Mouse (Mus musculus) hindbrain, postnatal 0 days (tissue): ENCODE data around the gene Pidd1. TPM values are rescaled to one million over a fixed set of nuclear protein-coding genes. Genes with fewer than 3 reads are reported as not detected.

ENCODE experiments used
- ATAC-seq: fragments of 200-750 bp; cut with Nextera tagmentation; 2 replicates; pipeline ENCODE4 v1.8.0; 2017; ENCODE audit warnings: mild to moderate bottlenecking, moderate TSS enrichment, moderate library complexity
- DNase-seq: peaks from one replicate; pipeline ENCODE4 v3.0.0-alpha.2; 2015; ENCODE audit warnings: low spot score
- H3K27ac ChIP-seq: fragments of 300-500 bp; sonication (generic); 2 replicates; pipeline ENCODE4 v1.5.1; 2014; ENCODE audit warnings: mild to moderate bottlenecking
- H3K27me3 ChIP-seq: fragments of 300-500 bp; sonication (generic); 2 replicates; pipeline ENCODE4 v1.6.1; 2014; ENCODE audit warnings: low read length, mixed read lengths; ENCODE audit not compliant: insufficient read depth
- H3K36me3 ChIP-seq: fragments of 300-500 bp; sonication (generic); 2 replicates; pipeline ENCODE4 v1.6.1; 2014; ENCODE audit warnings: low read length, mixed read lengths; ENCODE audit not compliant: insufficient read depth
- H3K4me1 ChIP-seq: fragments of 300-500 bp; sonication (generic); 2 replicates; pipeline ENCODE4 v1.6.1; 2014; ENCODE audit warnings: antibody characterized with exemption, low read length, mixed read lengths; ENCODE audit not compliant: insufficient read depth
- H3K4me2 ChIP-seq: fragments of 300-500 bp; sonication (generic); 2 replicates; pipeline ENCODE4 v1.6.1; 2014; ENCODE audit warnings: low read depth, mild to moderate bottlenecking, low read length, moderate library complexity, mixed read lengths
- H3K4me3 ChIP-seq: fragments of 300-500 bp; sonication (generic); 2 replicates; pipeline ENCODE4 v1.5.1; 2014; ENCODE audit warnings: low read length
- H3K9ac ChIP-seq: fragments of 300-500 bp; sonication (generic); replicated peaks from 2 replicates; pipeline ENCODE4 v1.6.1; 2014; ENCODE audit warnings: mild to moderate bottlenecking, low read length, moderate library complexity, mixed read lengths
- H3K9me3 ChIP-seq: fragments of 300-500 bp; sonication (generic); 2 replicates; pipeline ENCODE4 v1.6.1; 2016; ENCODE audit warnings: low read length, mixed read lengths
- CTCF ChIP-seq: IDR thresholded peaks from 2 replicates; pipeline ENCODE4 v1.5.1; 2016; ENCODE audit warnings: antibody characterized with exemption, control low read depth, low read depth
- WGBS: fragments of 180-500 bp; shearing (Covaris S2); extraction: QIAGEN DNeasy Blood & Tissue Kit; methylation state at CpG from one replicate; pipeline ENCODE4 v1.1.7; 2014; 5-methylcytosine and 5-hydroxymethylcytosine counted together
- polyA plus RNA-seq: library from polyadenylated mRNA; unstranded; fragments of >200 nt; fragmentation: Nextera tagmentation; extraction: Ambion mirVana; gene quantifications from 2 replicates; pipeline ENCODE4 v1.2.1, GENCODE M21; 2015
- total RNA-seq: library from RNA; depleted of rRNA; stranded (reverse); fragments of >200 nt; gene quantifications from 2 replicates; pipeline ENCODE4 v1.2.3, GENCODE M21; 2014

Gene Pidd1
- total and polyA plus RNA-seq, 2 experiments from 2014 or later: 2.5 to 4.6 TPM

GRCm38 (mm10) chr7:141468522-141469211 is 24.8 kb upstream of the Pidd1 start:
- peak; percentile 66 for TF ChIP-seq CTCF
- H3K4me1 ChIP-seq: peaks cover 23% of the 10 kb centered on the region
- no peaks in the 10 kb centered on the region for H3K9me3 ChIP-seq
- peaks cover 13% of the 10 kb centered on the region for H3K27me3 ChIP-seq
- 11% methylated on average over 8 of the region's 8 CpGs for WGBS
- peaks cover 12% of the 10 kb centered on the region for H3K36me3 ChIP-seq
- DNase-seq (peak; percentile 81), ATAC-seq (peak; percentile 73)
- H3K9ac ChIP-seq: peak overlapping the region; percentile 69
- H3K27ac ChIP-seq: peak overlapping the region; percentile 86
- H3K4me2 ChIP-seq: peak overlapping the region; percentile 74
- peak overlapping the region; percentile 55 for H3K4me3 ChIP-seq

DNA sequence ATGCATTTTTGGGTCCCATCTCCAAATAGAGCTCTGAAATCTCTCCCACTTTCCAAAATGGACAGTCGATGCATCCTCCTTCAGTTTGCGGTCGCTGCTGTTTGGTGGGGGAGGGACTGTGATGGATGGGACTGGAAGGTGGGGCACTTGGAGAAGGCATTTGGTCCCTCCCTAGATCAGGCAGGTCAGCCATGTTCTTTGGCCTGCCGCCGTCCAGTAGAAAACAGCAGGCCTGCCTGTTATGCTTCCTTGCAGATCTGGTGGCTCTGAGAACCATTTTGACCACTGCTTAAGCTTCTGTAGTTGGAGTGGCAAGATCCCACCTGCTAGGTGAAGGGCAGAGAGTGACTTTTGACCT is 24.3 kb upstream of the Pidd1 start:
- peaks cover 12% of the 10 kb centered on the region for H3K36me3 ChIP-seq
- DNase-seq (no peak), ATAC-seq (no peak)
- peak overlapping the region; percentile 55 for H3K4me3 ChIP-seq
- peak overlapping the region; percentile 86 for H3K27ac ChIP-seq
- H3K9ac ChIP-seq: peak overlapping the region; percentile 69
- no peak for TF ChIP-seq CTCF
- peaks cover 20% of the 10 kb centered on the region; the same call in 1 of the 2 replicates for H3K4me1 ChIP-seq
- no peaks in the 10 kb centered on the region for H3K9me3 ChIP-seq
- 22% methylated on average over 5 of the region's 5 CpGs for WGBS
- H3K27me3 ChIP-seq: peaks cover 18% of the 10 kb centered on the region
- peak overlapping the region; percentile 74 for H3K4me2 ChIP-seq

DNA sequence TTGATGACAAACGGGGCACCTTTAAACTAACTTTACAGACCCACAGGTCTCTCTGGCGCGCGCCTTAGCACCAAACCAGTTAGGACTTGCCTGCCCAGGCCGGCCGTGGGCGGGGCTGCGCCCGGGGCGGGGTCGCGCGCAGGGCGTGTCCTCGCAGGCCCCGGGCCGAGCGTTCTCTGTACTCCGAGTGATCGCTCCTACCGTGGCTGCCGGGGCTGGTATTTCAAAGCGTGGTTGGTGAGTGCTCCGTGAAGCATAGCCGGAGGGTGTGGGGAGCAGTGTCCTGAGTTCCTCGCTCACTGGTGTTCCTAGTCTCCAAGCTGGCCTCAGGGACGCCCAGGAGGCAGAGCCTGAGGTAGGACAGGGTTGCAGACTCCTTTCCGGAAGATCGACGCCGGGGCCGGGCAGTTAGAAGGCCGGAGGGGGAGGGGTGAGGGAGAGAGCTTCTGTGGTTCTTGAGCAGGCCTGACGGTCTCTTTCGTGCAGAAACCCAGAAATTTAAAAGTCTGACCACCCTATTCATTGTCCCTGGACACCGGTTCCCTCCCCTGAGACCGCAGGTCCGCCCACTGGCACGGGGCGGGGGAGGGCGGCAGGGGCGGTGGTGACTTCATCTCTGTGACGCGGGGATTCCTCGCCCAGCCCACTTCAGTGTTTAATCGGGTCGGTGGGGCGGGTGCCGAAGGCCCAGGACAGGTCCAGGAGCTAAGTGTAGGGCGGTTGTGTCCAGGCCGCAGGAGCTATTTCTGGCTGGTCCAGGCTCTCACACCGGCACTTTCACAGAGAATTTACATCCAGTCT is 23.6 kb upstream of the Pidd1 start, which contains the start of gene Cd151:
Gene Cd151 (plus strand): TSS at position 163 of the 801 bp plus-strand sequence.
- DNase-seq: peak; percentile 74
- Histone ChIP-seq H3K9ac (peak within 1 kb of the TSS; percentile 69), H3K27ac (peak within 1 kb of the TSS; percentile 86), H3K27me3 (peaks cover 20% of the 10 kb centered on the region), H3K4me3 (peak within 1 kb of the TSS; percentile 55), H3K4me2 (peak within 1 kb of the TSS; percentile 74), H3K36me3 (peaks cover 8% of the 10 kb centered on the region), H3K4me1 (peaks cover 20% of the 10 kb centered on the region; the same call in 1 of the 2 replicates), H3K9me3 (no peaks in the 10 kb centered on the region)
- no peak for TF ChIP-seq CTCF
- under 1% methylated on average over 51 of the region's 52 CpGs for WGBS
- peak; percentile 41 for ATAC-seq

GRCm38 (mm10) chr7:141466607-141467148 is 22.9 kb upstream of the Pidd1 start:
- ATAC-seq (no peak), DNase-seq (no peak)
- Histone ChIP-seq H3K36me3 (peaks cover 3% of the 10 kb centered on the region; the same call in 1 of the 2 replicates), H3K4me2 (peak overlapping the region; percentile 74), H3K9me3 (no peaks in the 10 kb centered on the region), H3K9ac (peak overlapping the region; percentile 69), H3K4me1 (peaks cover 20% of the 10 kb centered on the region; the same call in 1 of the 2 replicates), H3K27ac (peak overlapping the region; percentile 86; the same call in 1 of the 2 replicates), H3K4me3 (peak overlapping the region; percentile 55), H3K27me3 (peaks cover 20% of the 10 kb centered on the region)
- no peak for TF ChIP-seq CTCF
- WGBS: 63% methylated on average over 10 of the region's 10 CpGs

DNA sequence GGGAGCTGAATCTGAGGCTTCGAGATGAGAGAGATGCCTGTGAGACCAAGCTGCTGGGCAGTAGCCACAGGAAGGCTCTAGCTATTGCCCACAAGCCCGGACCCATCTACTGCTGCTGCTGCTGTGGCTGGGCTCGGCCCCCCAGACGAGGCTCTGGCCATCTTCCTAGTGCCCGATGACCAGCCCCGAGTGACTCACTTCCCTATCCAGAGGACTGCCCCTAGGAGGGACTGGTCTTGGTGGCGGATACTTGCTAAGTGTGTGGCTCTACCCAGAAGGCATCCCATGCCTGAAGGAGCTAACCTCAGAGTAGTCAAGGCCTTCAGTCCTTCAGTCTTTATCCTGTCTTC is 22.2 kb upstream of the Pidd1 start:
- H3K27ac ChIP-seq: no peak overlapping the region
- DNase-seq: no peak
- no peak overlapping the region for H3K4me3 ChIP-seq
- no peaks in the 10 kb centered on the region for H3K36me3 ChIP-seq
- TF ChIP-seq CTCF: no peak
- no peaks in the 10 kb centered on the region for H3K9me3 ChIP-seq
- H3K4me2 ChIP-seq: no peak overlapping the region
- no peak for ATAC-seq
- H3K9ac ChIP-seq: no peak overlapping the region
- H3K4me1 ChIP-seq: peaks cover 20% of the 10 kb centered on the region; the same call in 1 of the 2 replicates
- WGBS: 81% methylated on average over 7 of the region's 7 CpGs
- peaks cover 24% of the 10 kb centered on the region for H3K27me3 ChIP-seq

DNA sequence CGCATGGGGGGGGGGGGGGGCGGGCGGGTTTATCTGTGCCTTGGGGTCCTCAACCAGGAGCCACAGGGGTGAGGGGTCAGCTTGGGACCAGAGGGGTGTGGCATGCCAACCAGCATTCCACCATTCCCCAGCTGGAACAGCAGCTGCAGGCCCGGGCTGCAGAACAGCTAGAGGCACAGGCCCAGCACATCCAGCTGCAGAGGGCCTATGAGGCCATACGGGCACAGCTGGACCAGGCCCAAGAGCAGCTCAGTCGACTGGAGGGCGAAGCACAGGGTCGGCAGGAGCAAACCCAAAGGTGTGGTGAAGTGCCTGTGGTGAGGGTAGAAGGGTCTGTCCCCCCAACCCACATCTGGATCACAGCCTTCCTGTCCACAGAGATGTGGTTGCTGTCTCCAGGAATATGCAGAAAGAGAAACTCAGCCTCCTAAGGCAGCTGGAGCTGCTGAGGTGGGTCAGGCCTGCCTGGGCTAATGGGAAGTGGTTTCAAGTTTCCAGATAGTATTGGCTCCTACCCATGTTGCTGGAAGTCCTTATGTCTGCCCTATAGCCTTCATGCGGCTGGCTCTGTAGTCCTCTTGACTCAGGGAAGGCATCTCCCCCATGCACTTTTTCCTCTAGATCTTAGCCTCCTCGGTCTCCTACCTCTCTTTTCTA is 21.7 kb upstream of the Pidd1 start:
- no peak overlapping the region for H3K9ac ChIP-seq
- no peaks in the 10 kb centered on the region for H3K9me3 ChIP-seq
- DNase-seq (no peak), ATAC-seq (no peak)
- peaks cover 20% of the 10 kb centered on the region; the same call in 1 of the 2 replicates for H3K4me1 ChIP-seq
- no peak overlapping the region for H3K27ac ChIP-seq
- no peak overlapping the region for H3K4me3 ChIP-seq
- 43% methylated on average over 8 of the region's 10 CpGs for WGBS
- H3K27me3 ChIP-seq: peaks cover 29% of the 10 kb centered on the region
- H3K36me3 ChIP-seq: no peaks in the 10 kb centered on the region
- TF ChIP-seq CTCF: no peak
- H3K4me2 ChIP-seq: no peak overlapping the region
